Mouse (Mus musculus): ENCODE measurements around the gene Slc18a3.

DNA sequence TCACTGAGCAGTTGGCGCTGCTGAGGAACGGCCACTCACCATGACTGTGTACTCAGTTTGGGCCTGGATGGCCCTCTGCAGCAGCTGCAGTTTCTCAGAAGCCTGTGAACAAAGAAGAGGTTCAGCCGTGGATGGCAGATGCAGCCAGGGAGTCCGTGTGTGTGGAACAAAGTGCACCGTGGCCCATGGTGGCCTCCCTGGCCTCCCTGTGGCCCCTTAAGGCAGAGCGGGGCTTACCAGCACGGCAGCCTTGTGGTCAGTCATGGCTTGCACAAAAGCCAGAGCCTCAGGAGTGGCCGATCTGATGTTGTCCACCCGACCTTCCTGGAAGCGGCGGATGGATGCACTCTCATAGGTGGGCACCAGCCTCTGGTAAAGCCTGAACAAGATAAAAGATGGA lies 45.9 kb downstream of the Slc18a3 start:
- no peak for TF ChIP-seq CTCF (IDR thresholded peaks at IDR 0.05; ENCODE audit: control insufficient read depth, insufficient read depth, insufficient replicate concordance, low read depth, low read length)
- TF ChIP-seq POLR2A (IDR thresholded peaks at IDR 0.05; ENCODE audit: control insufficient read depth, low read depth, low read length) = no peak
